Mouse (Mus musculus) cerebellum, adult (tissue): ENCODE measurements at regions not wholly inside any gene's neighbourhood (a gene's known extent, or its start where the extent isn't known, plus 50 kb on each side); places are given as distances from the start of the nearest gene placed in this dataset.

Source experiments
- ATAC-seq: cut with Nextera tagmentation; 2 replicates; pipeline ENCODE4 v1.9.2; 2017; ENCODE audit warnings: mild to moderate bottlenecking, moderate library complexity, mixed read lengths; ENCODE audit not compliant: insufficient number of reproducible peaks, low FRiP score, low TSS enrichment

- ATAC-seq, result no peak
These were observed 187.3 kb downstream of the Ostf1 start for GRCm38 (mm10) chr19:18444324-18444723.

DNA sequence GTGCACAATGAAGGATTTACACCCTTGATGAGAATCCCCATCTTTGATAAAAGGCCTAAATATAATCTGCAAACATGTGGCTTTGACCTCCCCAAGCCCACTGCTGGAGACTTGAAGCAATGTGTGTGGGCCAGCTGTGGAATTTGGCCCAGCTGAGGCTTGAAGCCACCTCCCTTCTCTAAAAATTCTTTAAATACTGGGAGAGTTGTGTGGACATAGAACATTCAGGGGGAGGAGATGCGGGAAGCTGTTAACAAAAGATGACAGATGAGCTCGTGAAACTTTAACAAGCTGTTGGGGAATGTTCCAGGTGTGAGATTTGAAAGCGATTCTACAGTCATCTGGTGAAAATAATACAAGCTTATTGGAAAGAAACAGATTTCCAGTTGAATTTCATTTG lies 195.3 kb downstream of the Ostf1 start:
- no peak for ATAC-seq

- ATAC-seq, result peak; percentile 76
These were observed 211.2 kb downstream of the Ostf1 start for GRCm38 (mm10) chr19:18420381-18420785.

- ATAC-seq, result no peak
These were observed 213.1 kb downstream of the Ostf1 start for GRCm38 (mm10) chr19:18418548-18418947.

DNA sequence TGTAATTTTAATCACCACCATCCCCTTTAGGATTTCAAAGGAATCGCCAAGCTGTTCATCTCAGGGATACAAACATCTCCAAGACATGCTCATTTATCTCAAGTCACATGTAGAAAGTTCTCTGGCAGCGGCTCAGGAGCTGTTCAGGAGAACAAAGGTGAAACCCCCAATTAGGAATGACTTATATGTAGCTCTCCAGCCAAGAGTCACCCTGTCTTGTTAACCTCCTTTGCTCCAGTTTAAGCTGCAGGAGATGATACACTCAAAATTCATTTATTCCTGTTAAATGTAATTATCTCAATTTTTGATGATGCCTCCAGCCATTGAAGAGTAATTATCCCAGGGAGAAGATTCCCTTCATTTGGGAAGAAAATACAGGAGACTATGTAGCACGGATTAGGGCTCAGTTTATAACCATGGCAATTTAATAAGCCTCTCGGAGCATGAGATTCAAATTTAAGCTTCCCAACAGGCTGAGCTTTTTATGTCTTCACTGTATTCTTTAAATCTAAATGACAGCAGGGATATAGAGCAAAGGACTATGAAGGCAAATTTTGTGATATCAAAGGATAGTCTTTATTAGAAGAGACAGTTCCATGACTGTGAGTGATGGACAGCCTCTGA lies 254.0 kb downstream of the Ostf1 start:
- no peak for ATAC-seq

- ATAC-seq, result no peak
These were observed 263.0 kb downstream of the Ostf1 start for GRCm38 (mm10) chr19:18368612-18369011.

- no peak for ATAC-seq
These were observed 277.7 kb downstream of the Ostf1 start for GRCm38 (mm10) chr19:18353960-18354359.

DNA sequence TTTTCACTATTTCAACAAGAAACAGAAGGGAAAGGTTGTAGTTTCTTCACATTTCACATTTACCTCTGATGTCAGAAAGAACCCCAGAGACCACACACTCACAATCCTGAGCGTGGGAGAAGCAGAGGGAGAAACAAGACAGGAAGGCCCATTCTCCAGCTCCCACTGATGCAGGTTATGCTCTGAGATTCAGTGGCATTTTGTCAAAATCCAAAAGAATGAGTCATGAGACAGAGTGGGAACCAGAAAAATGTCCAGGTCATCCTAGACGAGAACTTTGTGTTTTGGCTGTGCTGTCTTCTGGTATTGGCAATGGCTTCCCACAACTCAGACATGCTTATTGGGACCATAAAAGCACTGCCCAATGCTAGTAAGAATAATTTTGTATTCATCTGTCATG lies 285.9 kb downstream of the Ostf1 start:
- ATAC-seq, result no peak

DNA sequence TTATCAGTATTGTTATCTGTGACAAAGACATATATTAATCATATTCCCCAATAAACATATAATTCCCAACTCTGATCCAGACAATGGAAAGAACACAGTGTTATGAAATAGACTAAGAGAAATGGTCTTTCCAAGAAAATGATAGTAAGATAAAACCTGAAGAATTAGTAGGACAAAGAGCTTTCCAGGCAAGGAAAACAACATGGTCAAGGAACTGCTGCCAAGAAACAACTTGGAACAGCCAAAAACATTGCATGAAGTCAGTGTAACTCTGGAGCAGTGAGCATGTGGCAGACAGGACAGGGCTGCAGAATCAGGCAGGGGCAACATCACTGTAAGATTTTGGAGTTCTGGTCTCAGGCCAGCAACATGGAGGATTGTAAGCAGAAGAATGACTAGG lies 288.0 kb downstream of the Ostf1 start:
- no peak for ATAC-seq

DNA sequence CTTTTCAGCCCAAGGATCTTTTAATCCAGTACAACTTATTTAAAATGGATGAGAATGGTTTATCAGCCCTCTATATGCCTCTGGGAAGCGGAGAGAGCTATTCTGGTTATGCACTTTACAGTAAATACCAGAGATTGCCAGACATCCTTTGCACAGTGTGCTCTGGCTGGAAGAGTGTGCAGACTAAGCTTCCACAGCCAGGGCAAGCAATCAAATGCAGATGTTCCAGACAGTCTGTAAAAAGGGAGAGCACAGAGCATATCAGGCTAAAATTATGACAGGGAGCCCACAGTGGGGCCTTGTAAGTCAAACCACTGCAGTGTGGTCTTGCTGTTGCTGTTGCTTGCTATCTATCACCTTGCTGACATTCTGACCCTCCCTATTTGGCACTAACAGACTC lies 288.6 kb downstream of the Ostf1 start:
- ATAC-seq, result no peak

GRCm38 (mm10) chr19:18337819-18338555 lies 293.6 kb downstream of the Ostf1 start:
- no peak for ATAC-seq

GRCm38 (mm10) chr19:18336637-18337036 lies 295.0 kb downstream of the Ostf1 start:
- no peak for ATAC-seq

DNA sequence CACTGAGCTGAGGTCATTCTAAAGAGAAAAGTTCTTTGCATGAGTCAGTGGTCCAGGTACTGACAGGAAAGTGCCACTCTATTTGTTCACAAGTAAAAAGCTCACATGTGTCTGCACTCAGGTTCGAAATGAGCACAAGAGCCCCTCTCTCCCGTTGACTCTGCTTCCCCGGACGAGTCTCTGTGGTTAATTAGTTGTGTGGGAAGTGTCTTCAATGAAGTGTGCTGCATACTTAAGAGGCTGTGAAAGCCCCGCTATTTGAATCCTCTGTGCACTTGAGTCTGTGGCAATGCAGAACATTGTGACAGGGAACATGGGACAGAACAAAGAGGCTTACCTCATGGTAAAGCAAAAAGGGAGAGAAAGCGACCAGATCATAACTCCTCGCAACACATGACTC lies 297.0 kb downstream of the Ostf1 start:
- no peak for ATAC-seq

- no peak for ATAC-seq
These were observed 299.8 kb downstream of the Ostf1 start for GRCm38 (mm10) chr19:18331811-18332210.

DNA sequence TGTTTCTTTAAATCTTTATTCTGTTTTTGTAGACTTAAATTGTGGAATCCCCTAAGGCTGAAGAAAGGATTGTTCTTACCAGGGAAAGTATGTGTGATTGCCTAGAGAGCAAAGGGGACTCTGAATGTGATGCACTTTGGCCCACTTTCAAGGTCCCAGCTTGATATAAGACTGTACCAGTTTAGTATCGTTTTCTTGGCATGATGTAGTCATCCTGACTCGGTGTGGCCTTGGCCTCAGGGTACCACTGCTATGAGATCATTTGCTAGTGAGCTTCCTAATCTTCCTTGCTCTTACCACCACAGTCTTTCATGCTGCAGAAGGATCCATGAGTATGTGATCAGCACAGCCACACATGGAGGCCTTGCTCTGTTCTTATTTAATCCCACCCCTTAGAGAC lies 302.2 kb downstream of the Ostf1 start:
- no peak for ATAC-seq

- no peak for ATAC-seq
These were observed 313.2 kb downstream of the Ostf1 start for GRCm38 (mm10) chr19:18318391-18318944.

DNA sequence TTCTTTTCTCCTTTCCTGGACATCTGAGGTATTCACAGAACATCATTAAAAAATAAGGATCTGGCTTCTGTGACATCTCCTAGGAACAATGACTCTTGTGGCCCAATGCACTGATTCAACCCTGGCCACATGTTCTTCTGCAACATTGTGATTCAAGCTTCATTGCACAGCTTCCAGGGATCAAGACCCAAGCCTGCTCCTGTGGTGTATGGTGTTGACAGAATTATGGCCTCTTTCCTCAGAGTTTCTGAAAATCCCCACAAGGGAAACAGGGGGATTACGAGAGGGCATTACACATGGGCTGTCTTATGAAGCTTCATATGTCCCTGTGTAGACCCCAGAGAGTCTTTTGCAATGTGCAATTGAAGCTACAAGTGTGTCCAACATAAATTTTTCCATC lies 358.2 kb downstream of the Ostf1 start:
- no peak for ATAC-seq

- no peak for ATAC-seq
These were observed 376.4 kb downstream of the Ostf1 start for GRCm38 (mm10) chr19:18255074-18255684.

- no peak for ATAC-seq
These were observed 378.3 kb downstream of the Ostf1 start for GRCm38 (mm10) chr19:18253333-18253732.
